Mouse (Mus musculus) brain, embryonic 14.5 days (tissue): ENCODE measurements at regions not wholly inside any gene's neighbourhood (a gene's known extent, or its start where the extent isn't known, plus 50 kb on each side); places are given as distances from the start of the nearest gene placed in this dataset.

Experiments used
- CTCF ChIP-seq: fragments of 200-500 bp; IDR thresholded peaks from 2 replicates; pipeline ENCODE4 v1.5.1; 2012; ENCODE audit warnings: inconsistent platforms, mild to moderate bottlenecking, moderate library complexity, borderline replicate concordance; ENCODE audit not compliant: insufficient read depth, insufficient read length; ENCODE audit errors: extremely low read depth
- POLR2A ChIP-seq: fragments of 200-500 bp; IDR thresholded peaks from 2 replicates; pipeline ENCODE4 v1.6.1; 2012; ENCODE audit warnings: mild to moderate bottlenecking, inconsistent platforms, borderline replicate concordance; ENCODE audit not compliant: poor library complexity, insufficient read depth, insufficient read length, severe bottlenecking; ENCODE audit errors: extremely low read depth

DNA sequence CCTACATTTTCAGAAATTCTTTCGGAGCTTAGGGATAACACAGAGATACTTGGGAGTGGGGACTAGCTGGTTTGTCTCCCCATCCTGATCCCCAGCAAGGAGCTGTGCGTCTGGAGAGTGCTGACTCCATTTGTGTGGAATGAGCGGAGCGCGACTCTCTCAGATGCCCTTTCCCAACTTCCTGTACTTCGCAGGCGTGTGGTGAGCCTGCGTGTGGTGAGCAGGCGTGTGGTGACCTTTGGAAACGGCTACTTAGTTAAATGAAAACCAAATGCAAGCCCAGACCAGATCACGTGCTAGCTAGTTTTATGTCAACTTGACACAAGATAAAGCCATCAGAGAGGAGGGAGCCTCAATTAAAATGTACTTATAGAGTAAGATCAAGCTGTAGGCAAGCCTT is 64.0 kb downstream of the Emx2 start:
- TF ChIP-seq CTCF (no peak), POLR2A (no peak)
